Mouse (Mus musculus) heart, adult 8-10 months (tissue): ENCODE results near the gene Defa33. TPM values are rescaled to one million over a fixed set of nuclear protein-coding genes. Genes with fewer than 3 reads are reported as not detected.
"Not testable (repeated sequence)": the region's sequence is repeated elsewhere in the genome, so short reads cannot be mapped to it uniquely, and the experiment has no call there.

Source experiments
- DNase-seq: peaks from one replicate; pipeline ENCODE4 v3.0.0; 2022; ENCODE audit warnings: low spot score
- total RNA-seq, 4 experiments: library from RNA; stranded (reverse); gene quantifications; 2 replicates each; pipeline ENCODE4 v1.2.4; 2022

Defa33 gene
- total RNA-seq: not detected

DNA sequence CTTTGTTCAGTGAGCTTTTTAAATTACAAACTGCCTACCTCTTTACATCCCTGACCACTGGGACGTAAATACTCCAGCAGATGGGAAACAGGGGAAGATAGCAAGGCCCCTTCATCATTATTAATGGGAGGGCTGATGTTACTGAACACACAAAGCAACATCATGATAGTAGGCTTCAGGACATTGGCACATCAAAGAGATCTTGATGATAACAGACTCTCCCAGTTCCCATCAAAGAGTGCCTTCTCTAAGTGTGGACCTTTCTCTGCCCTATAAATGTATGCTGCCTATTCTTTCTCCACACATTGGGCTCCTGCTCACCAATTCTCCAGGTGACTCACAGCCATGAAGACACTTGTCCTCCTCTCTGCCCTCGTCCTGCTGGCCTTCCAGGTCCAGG, at the start of gene Defa33:
Gene Defa33 (plus strand): TSS at position 301 of the 400 bp plus-strand sequence.
- DNase-seq: not testable (repeated sequence)

DNA sequence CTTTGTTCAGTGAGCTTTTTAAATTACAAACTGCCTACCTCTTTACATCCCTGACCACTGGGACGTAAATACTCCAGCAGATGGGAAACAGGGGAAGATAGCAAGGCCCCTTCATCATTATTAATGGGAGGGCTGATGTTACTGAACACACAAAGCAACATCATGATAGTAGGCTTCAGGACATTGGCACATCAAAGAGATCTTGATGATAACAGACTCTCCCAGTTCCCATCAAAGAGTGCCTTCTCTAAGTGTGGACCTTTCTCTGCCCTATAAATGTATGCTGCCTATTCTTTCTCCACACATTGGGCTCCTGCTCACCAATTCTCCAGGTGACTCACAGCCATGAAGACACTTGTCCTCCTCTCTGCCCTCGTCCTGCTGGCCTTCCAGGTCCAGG, 13.4 kb upstream of the Defa33 start, which contains the start of gene Defa2:
Gene Defa2 (plus strand): TSS at position 301 of the 400 bp plus-strand sequence.
- DNase-seq: not testable (repeated sequence)

DNA sequence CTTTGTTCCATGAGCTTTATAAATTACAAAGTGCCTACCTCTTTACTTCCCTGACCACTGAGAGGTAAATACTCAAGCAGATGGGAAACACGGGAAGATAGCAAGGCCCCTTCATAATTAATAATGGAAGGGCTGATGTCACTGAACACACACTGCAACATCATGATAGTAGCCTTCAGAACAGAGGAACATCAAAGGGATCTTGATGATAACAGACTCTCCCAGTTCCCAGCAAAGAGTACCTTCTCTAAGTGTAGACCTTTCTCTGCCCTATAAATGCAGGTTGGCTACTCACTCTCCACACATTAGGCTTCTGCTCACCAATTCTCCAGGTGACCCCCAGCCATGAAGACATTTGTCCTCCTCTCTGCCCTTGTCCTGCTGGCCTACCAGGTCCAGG, 35.5 kb downstream of the Defa33 start, which contains the start of gene Defa36:
Gene Defa36 (plus strand): TSS at position 301 of the 400 bp plus-strand sequence.
- DNase-seq: not testable (repeated sequence)

Other genes with a start within 250 kb of the Defa33 start
- not detected for gene Defa22, start 229.5 kb upstream of the Defa33 start, total RNA-seq
- not detected for gene Defa31, start 200.2 kb upstream of the Defa33 start, total RNA-seq
- gene Gm15293, start 190.2 kb upstream of the Defa33 start, total RNA-seq: not detected
- gene Gm15292, start 142.1 kb upstream of the Defa33 start, total RNA-seq: not detected
- not detected for gene Defa27, start 76.3 kb upstream of the Defa33 start, total RNA-seq
- not detected for gene Defa29, start 64.8 kb upstream of the Defa33 start, total RNA-seq
- not detected for gene Defa2, start 13.3 kb upstream of the Defa33 start, total RNA-seq
- not detected for gene Defa36, start 35.6 kb downstream of the Defa33 start, total RNA-seq
- not detected for gene Gm7849, start 64.7 kb downstream of the Defa33 start, total RNA-seq
- gene Defa20, start 117.4 kb downstream of the Defa33 start, total RNA-seq: not detected
- gene Defa32, start 137.2 kb downstream of the Defa33 start, total RNA-seq: not detected
- not detected for gene Defa37, start 173.6 kb downstream of the Defa33 start, total RNA-seq
- gene Defa28, start 191.2 kb downstream of the Defa33 start, total RNA-seq: not detected
- gene Gm7861, start 202.7 kb downstream of the Defa33 start, total RNA-seq: not detected
- not detected for gene Defa26, start 226.4 kb downstream of the Defa33 start, total RNA-seq